Mouse (Mus musculus): ENCODE measurements around the gene Ctbp1.

GRCm38 (mm10) chr5:33312192-33312591 lies 37.4 kb upstream of the Ctbp1 start:
- TF ChIP-seq CTCF (IDR thresholded peaks at IDR 0.05; ENCODE audit: low read depth) (no peak), EP300 (IDR thresholded peaks at IDR 0.05; ENCODE audit: low read depth) (no peak)
